Mouse (Mus musculus): ENCODE measurements at regions not wholly inside any gene's neighbourhood (a gene's known extent, or its start where the extent isn't known, plus 50 kb on each side); places are given as distances from the start of the nearest gene placed in this dataset.

DNA sequence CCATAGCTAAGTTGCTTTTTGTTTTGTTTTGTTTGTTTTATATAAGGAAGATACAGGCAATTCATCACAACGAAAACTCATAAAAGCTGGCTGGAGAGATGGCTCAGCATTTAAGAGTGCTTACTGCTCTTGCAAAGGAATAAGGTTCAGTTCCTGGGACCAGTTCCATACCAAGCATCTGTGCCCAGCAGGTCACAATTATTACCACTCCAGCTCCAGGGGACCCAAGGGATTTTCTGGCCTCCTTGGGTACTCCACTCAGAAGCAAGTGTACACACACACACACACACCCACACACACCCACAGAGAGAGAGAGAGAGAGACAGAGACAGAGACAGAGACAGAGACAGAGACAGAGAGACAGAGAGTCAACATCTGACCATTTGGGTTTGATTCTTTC is 359.6 kb upstream of the Trib2 start:
- no peak for TF ChIP-seq POLR2A (IDR thresholded peaks at IDR 0.05; ENCODE audit: borderline replicate concordance, insufficient read depth, low read length)
- no peak for TF ChIP-seq CTCF (IDR thresholded peaks at IDR 0.05; ENCODE audit: borderline replicate concordance, insufficient read depth, low read depth, low read length)
